In genomic region chr5:53995316-53995715, GRCm38 (mm10) we compare ENCODE assay signal across 8 mouse cellular contexts. TPM values are rescaled to one million over a fixed set of nuclear protein-coding genes. Genes with fewer than 3 reads are reported as not detected.
DNase-seq lines count a peak whose midpoint lies in the region; ATAC-seq and TF ChIP-seq lines count a peak whose summit lies in the region.

No protein-coding gene starts in this region.

- no peaks in the 10 kb centered on the region for H3K27me3 ChIP-seq in embryonic facial prominence, embryonic 15.5 days
- H3K27me3 ChIP-seq in kidney, embryonic 14.5 days (ENCODE audit: control insufficient read depth, insufficient read depth, low read length): no peaks in the 10 kb centered on the region
- H3K27me3 ChIP-seq in liver, adult 2 months (ENCODE audit: control insufficient read depth, insufficient read depth, low read length): no peaks in the 10 kb centered on the region

- under 1% methylated on average over 34 of the region's 34 CpGs for WGBS in embryonic facial prominence, embryonic 15.5 days
- WGBS in kidney, embryonic 14.5 days: under 1% methylated on average over 34 of the region's 34 CpGs
- under 1% methylated on average over 34 of the region's 34 CpGs for WGBS in liver, adult 2 months

- no peaks in the 10 kb centered on the region for H3K9me3 ChIP-seq in embryonic facial prominence, embryonic 15.5 days (replicated peaks)
- H3K9me3 ChIP-seq in kidney, embryonic 14.5 days (ENCODE audit: control insufficient read depth, low read length): no peaks in the 10 kb centered on the region

- peak overlapping the region; percentile 51 for H3K4me3 ChIP-seq in embryonic facial prominence, embryonic 15.5 days (replicated peaks)
- peak overlapping the region; percentile 54 for H3K4me3 ChIP-seq in kidney, embryonic 14.5 days (ENCODE audit: low read length)
- H3K4me3 ChIP-seq in liver, adult 2 months (ENCODE audit: insufficient read depth, low read depth, low read length): peak overlapping the region; percentile 59

- no peaks in the 10 kb centered on the region; the same call in 1 of the 2 replicates for H3K79me2 ChIP-seq in liver, adult 2 months (ENCODE audit: control insufficient read depth, insufficient read depth, low read length)

- H3K27ac ChIP-seq in embryonic facial prominence, embryonic 15.5 days (replicated peaks): 0 out of 2 replicates have a peak overlapping the region, but pooled peaks have one; percentile 30
- peak overlapping the region; percentile 42; the same call in 1 of the 2 replicates for H3K27ac ChIP-seq in kidney, embryonic 14.5 days (ENCODE audit: low read depth, low read length)
- H3K27ac ChIP-seq in liver, adult 2 months (replicated peaks; ENCODE audit: insufficient read depth, low read depth, low read length): peak overlapping the region; percentile 49

- peak; percentile 62 to 69 for DNase-seq in urinary bladder, adult 18-20 months (ENCODE audit: low spot score in 2 of 2)
- DNase-seq in urinary bladder, postnatal 10 days (ENCODE audit: low spot score): no peak
- DNase-seq in heart, adult 9 months (ENCODE audit: low spot score in 2 of 2): peak; percentile 83 to 85
- DNase-seq in liver, adult 2 months (ENCODE audit: extremely low read depth, low read depth, low spot score): peak; percentile 57
- DNase-seq in spleen, postnatal 36 days (ENCODE audit: low spot score in 2 of 2): peak; percentile 89 to 90

- no peaks in the 10 kb centered on the region for H3K36me3 ChIP-seq in embryonic facial prominence, embryonic 15.5 days
- H3K36me3 ChIP-seq in kidney, embryonic 14.5 days (ENCODE audit: control insufficient read depth, insufficient read depth, low read length): no peaks in the 10 kb centered on the region
- no peaks in the 10 kb centered on the region for H3K36me3 ChIP-seq in liver, adult 2 months (ENCODE audit: control insufficient read depth, insufficient read depth, low read length)

- ATAC-seq in embryonic facial prominence, embryonic 15.5 days (ENCODE audit: insufficient number of reproducible peaks, low FRiP score, low TSS enrichment, low read depth): peak; percentile 61
- peak; percentile 32 for ATAC-seq in kidney, embryonic 14.5 days (ENCODE audit: low FRiP score, low TSS enrichment)
- peak; percentile 81 for ATAC-seq in monocyte, adult 5-6 weeks (replicated peaks; ENCODE audit: insufficient number of reproducible peaks, low FRiP score, low TSS enrichment, poor library complexity, severe bottlenecking)

- peak; percentile 6; the same call in 1 of the 2 replicates for TF ChIP-seq POLR2A in liver, adult 2 months (IDR thresholded peaks at IDR 0.05; ENCODE audit: extremely low read depth, insufficient read depth, low read length)

- peaks cover 19% of the 10 kb centered on the region for H3K4me1 ChIP-seq in embryonic facial prominence, embryonic 15.5 days
- H3K4me1 ChIP-seq in kidney, embryonic 14.5 days (ENCODE audit: control insufficient read depth, insufficient read depth, low read length): peaks cover 4% of the 10 kb centered on the region
- H3K4me1 ChIP-seq in liver, adult 2 months (ENCODE audit: control insufficient read depth, insufficient read depth, low read length): peaks cover 20% of the 10 kb centered on the region

- TF ChIP-seq CTCF in liver, adult 2 months (IDR thresholded peaks at IDR 0.05; ENCODE audit: low read depth, low read length): no peak

- H3K9ac ChIP-seq in embryonic facial prominence, embryonic 15.5 days: peak overlapping the region; percentile 28; the same call in 1 of the 2 replicates
- peak overlapping the region; percentile 60 for H3K9ac ChIP-seq in kidney, embryonic 14.5 days (ENCODE audit: low read depth, low read length)
- H3K9ac ChIP-seq in liver, adult 2 months (ENCODE audit: low read depth, low read length): peak overlapping the region; percentile 70

- H3K4me2 ChIP-seq in embryonic facial prominence, embryonic 15.5 days (replicated peaks): peak overlapping the region; percentile 81
- peak overlapping the region; percentile 85 for H3K4me2 ChIP-seq in kidney, embryonic 14.5 days (replicated peaks; ENCODE audit: low read depth, low read length)

RNA-seq across cellular contexts. Expression of gene Stim2, which starts 3.0 kb away (rescaled TPM):
- 23.5 and 24.4 TPM in 2 replicates for polyA plus RNA-seq in embryonic facial prominence, embryonic 15.5 days (2015; fragmentation: Nextera tagmentation; extraction: Ambion mirVana)
- 16.5 and 26.0 TPM in 2 replicates for polyA plus RNA-seq in kidney, embryonic 14.5 days (2014; fragmentation: Nextera tagmentation; extraction: Ambion mirVana)
- total RNA-seq in liver, adult 2 months (2014; rRNA removed): 13.2 and 13.7 TPM in 2 replicates
- polyA plus RNA-seq in liver, adult 2 months (2012; rRNA removed): 7.1 and 12.2 TPM in 2 replicates
- 49.7 to 63.6 TPM (median 59.8 TPM) in 3 replicates for total RNA-seq in monocyte, adult 5-6 weeks (2017)
